Mouse (Mus musculus) heart, embryonic 10.5 days (tissue): ENCODE measurements around the gene Dhx30. TPM values are rescaled to one million over a fixed set of nuclear protein-coding genes. Genes with fewer than 3 reads are reported as not detected.
"Not testable (repeated sequence)": the region's sequence is repeated elsewhere in the genome, so short reads cannot be mapped to it uniquely, and the experiment has no call there.

Experiments used
- DNase-seq: peaks from one replicate; pipeline ENCODE4 v3.0.0-alpha.2; 2017; ENCODE audit warnings: low spot score
- H3K27ac ChIP-seq: fragments of 300-500 bp; sonication (generic); 2 replicates; pipeline ENCODE4 v1.5.1; 2016; ENCODE audit warnings: mild to moderate bottlenecking
- H3K27me3 ChIP-seq: fragments of 300-500 bp; sonication (generic); 2 replicates; pipeline ENCODE4 v1.6.1; 2016; ENCODE audit warnings: mild to moderate bottlenecking; ENCODE audit not compliant: poor library complexity, insufficient read depth, severe bottlenecking
- H3K36me3 ChIP-seq: fragments of 300-500 bp; sonication (generic); 2 replicates; pipeline ENCODE4 v1.6.1; 2016; ENCODE audit warnings: mild to moderate bottlenecking, moderate library complexity
- H3K4me1 ChIP-seq: fragments of 300-500 bp; sonication (generic); 2 replicates; pipeline ENCODE4 v1.6.1; 2016; ENCODE audit warnings: mild to moderate bottlenecking
- H3K4me3 ChIP-seq: fragments of 300-500 bp; sonication (generic); 2 replicates; pipeline ENCODE4 v1.5.1; 2016; ENCODE audit warnings: mild to moderate bottlenecking, moderate library complexity
- H3K9me3 ChIP-seq: fragments of 300-500 bp; sonication (generic); 2 replicates; pipeline ENCODE4 v1.6.1; 2016; ENCODE audit warnings: mild to moderate bottlenecking, moderate library complexity
- WGBS: fragments of 180-500 bp; shearing (Covaris S2); methylation state at CpG from one replicate; pipeline ENCODE4 v1.1.7; 2016; 5-methylcytosine and 5-hydroxymethylcytosine counted together
- polyA plus RNA-seq: library from polyadenylated mRNA; unstranded; fragments of >200 nt; fragmentation: Nextera tagmentation; extraction: Ambion mirVana; gene quantifications from 2 replicates; pipeline ENCODE4 v1.2.1, GENCODE M21; 2016

The Dhx30 gene
- 130 and 141 TPM in 2 replicates for polyA plus RNA-seq

DNA sequence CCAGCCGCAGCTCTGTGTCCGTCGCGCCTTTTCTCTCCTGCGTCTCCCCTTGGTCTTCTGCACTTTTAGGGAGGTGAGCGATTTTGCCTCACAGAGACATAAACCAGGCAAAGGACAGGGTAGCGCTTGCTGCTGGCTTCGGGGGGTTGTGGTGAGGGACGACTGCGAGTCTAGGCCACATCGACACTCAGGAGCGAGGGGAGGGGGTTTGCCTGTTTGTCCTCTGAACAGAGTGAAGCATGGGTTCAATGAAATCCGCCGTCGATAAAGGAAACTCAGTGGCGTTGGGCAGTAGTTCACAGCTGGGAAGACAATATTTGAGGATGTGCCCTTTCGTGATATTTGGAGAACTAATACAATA, at the start of gene Dhx30:
Gene Dhx30, minus strand, starts transcription at position 52 of the 361 bp plus-strand sequence.
- no peaks in the 10 kb centered on the region for H3K27me3 ChIP-seq
- DNase-seq, result no peak
- WGBS, result 2% methylated on average over 17 of the region's 17 CpGs
- H3K4me1 ChIP-seq, result peaks cover 13% of the 10 kb centered on the region
- peak within 1 kb of the TSS; percentile 95 for H3K4me3 ChIP-seq
- H3K36me3 ChIP-seq, result peaks cover 23% of the 10 kb centered on the region
- peak within 1 kb of the TSS; percentile 97 for H3K27ac ChIP-seq
- no peaks in the 10 kb centered on the region for H3K9me3 ChIP-seq

DNA sequence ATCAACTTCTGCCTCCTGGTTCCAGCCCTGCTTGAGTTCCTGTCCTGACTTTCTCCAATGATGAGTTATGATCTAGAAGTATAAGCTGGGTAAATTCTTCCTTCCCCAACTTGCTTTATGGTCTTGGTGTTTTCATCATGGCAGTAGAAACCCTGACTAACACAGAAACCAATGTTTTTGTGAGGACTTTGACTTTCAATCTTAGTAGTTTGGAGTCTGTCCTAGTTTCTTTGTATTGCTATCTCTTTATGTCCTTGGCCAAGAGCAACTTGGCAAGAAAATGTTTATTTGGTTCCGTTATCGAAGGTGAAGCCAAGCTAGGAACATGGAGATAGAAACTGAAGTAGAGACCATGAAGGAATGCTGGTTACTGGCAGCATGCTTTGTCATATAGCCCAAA, 45.4 kb upstream of the Dhx30 start:
- Histone ChIP-seq H3K4me3 (no peak overlapping the region), H3K36me3 (peaks cover 73% of the 10 kb centered on the region), H3K4me1 (no peaks in the 10 kb centered on the region), H3K9me3 (no peaks in the 10 kb centered on the region), H3K27ac (no peak overlapping the region), H3K27me3 (no peaks in the 10 kb centered on the region)
- DNase-seq, result no peak
- 94% methylated on average over 2 of the region's 2 CpGs for WGBS

DNA sequence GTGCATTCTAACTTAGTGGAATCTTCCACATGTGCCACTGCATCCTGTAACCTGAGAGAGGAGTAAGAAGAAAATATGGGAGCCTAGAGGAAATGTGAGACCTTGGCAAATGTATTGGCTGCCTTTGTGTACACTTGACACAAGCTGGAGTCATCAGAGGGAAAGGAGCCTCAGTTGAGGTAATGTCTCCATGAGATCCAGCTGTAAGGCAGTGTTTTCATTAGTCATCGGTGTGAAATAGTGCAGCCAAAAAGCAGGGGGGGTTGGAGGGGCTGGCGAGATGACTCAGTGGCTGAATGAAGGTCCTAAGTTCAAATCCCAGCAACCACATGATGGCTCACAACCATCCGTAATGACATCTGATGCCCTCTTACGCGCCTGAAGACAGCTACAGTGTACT, 44.8 kb upstream of the Dhx30 start:
- Histone ChIP-seq H3K4me3 (no peak overlapping the region), H3K27me3 (no peaks in the 10 kb centered on the region), H3K27ac (no peak overlapping the region), H3K9me3 (no peaks in the 10 kb centered on the region), H3K4me1 (no peaks in the 10 kb centered on the region), H3K36me3 (peaks cover 73% of the 10 kb centered on the region)
- WGBS, result 88% methylated on average over 5 of the region's 5 CpGs
- DNase-seq, result no peak

DNA sequence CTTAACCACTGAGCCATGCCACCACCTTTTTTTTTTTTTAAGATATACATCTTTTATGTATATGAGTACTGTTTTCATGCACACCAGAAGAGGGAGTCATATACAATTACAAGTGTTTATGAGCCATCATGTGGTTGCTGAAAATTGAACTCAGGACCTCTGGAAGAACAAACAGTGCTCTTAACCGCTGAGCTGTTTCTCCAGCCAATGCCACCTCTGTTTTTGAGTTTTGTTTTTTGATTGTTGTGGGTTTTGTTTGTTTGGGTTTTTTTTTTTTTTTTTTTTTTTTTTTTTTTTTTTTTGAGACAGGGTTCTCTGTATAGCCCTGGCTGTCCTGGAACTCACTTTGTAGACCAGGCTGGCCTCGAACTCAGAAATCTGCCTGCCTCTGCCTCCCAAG, 42.9 kb upstream of the Dhx30 start:
- WGBS, result 94% methylated on average over 2 of the region's 2 CpGs
- not testable (repeated sequence) for H3K27me3 ChIP-seq, H3K9me3 ChIP-seq, H3K4me3 ChIP-seq, H3K4me1 ChIP-seq, H3K27ac ChIP-seq, DNase-seq
- peaks cover 74% of the 10 kb centered on the region for H3K36me3 ChIP-seq

DNA sequence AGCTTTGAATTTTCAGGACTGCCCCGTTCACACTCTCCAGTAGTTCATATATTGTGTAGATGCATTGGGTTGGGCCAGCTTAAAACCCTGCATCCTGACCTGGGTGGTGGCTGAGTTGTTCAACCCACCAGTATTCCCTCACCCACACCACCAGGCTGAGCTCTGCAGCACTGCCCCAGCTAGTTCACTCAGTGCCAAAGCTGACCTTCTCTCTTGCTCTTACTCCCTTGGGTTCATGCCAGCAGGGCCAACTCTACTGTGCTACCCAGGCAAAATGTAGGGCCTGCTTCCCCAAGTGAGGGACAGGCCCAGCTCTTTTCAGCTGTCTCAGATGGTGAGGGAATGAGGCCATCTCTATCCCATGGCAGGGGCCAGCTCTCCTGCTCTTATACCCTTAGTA, 41.4 kb upstream of the Dhx30 start:
- H3K9me3 ChIP-seq, result no peaks in the 10 kb centered on the region
- H3K36me3 ChIP-seq, result peaks cover 76% of the 10 kb centered on the region
- WGBS, result 89% methylated on average over 1 of the region's 1 CpGs
- H3K4me1 ChIP-seq, result no peaks in the 10 kb centered on the region
- no peaks in the 10 kb centered on the region for H3K27me3 ChIP-seq
- H3K27ac ChIP-seq, result no peak overlapping the region
- no peak overlapping the region for H3K4me3 ChIP-seq
- DNase-seq, result no peak

DNA sequence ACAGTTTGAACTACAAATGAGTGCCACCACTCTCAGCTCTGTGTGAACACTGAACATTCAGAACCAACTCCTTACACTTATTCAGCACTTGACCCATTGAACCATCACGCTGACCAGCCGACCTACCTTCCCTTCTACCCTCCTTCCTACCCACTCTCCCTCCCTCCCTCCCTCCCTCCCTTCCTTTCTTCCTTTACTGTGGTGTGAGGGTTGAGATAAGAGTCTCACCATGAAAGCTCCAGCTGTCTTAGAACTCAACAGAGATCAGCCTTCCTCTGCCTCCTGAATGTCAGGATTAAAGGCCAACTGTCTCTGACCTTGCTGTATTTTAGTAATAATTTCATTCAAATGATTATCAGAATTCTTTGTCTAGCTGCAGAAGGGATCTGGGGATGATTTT, 31.0 kb upstream of the Dhx30 start:
- H3K27ac ChIP-seq, result no peak overlapping the region
- peaks cover 90% of the 10 kb centered on the region for H3K36me3 ChIP-seq
- H3K4me3 ChIP-seq, result no peak overlapping the region
- H3K4me1 ChIP-seq, result no peaks in the 10 kb centered on the region
- no peak for DNase-seq
- H3K27me3 ChIP-seq, result no peaks in the 10 kb centered on the region
- H3K9me3 ChIP-seq, result no peaks in the 10 kb centered on the region
- 61% methylated on average over 2 of the region's 2 CpGs for WGBS

DNA sequence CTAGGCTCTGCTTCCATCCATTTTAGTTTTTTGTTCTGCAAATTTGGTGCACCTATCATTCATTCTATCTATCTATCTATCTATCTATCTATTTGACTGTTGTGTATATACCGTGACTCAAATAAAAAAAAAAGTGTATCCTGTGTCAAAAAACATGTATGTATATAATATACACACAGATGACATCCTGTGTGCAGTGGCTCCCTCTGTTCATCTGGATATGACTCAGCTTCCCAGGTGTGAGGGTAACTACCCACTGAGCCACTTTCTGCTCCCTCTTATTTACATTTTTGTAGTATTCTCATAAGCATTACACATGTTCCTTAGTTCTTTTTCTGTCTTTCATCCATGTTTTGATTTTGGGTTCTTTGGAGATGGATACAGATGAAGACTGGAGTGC, 24.5 kb upstream of the Dhx30 start:
- Histone ChIP-seq H3K27ac (no peak overlapping the region), H3K9me3 (no peaks in the 10 kb centered on the region), H3K36me3 (peaks cover 77% of the 10 kb centered on the region), H3K4me1 (no peaks in the 10 kb centered on the region), H3K27me3 (no peaks in the 10 kb centered on the region), H3K4me3 (no peak overlapping the region)
- no peak for DNase-seq
- WGBS, result 89% methylated on average over 1 of the region's 1 CpGs

DNA sequence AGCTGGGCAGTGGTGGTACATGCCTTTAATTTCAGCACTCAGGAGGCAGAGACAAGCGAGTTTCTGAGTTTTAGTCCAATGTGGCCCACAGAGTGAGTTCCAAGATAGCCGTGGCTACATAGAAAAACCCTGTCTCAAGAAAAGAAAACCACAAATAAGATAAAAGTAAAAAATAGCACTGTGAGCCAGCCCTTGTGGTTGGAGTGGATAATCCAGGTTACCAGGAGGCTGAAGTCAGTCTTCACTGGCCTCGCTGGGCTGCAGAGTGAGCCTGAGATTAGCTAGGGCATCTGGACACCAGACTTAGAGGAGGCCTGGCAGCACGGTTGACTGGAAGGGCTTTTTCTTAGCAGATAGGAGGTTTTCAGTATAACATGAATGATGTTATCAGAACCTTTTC, 21.5 kb upstream of the Dhx30 start:
- H3K27ac ChIP-seq, result no peak overlapping the region
- peaks cover 77% of the 10 kb centered on the region for H3K36me3 ChIP-seq
- H3K4me1 ChIP-seq, result peaks cover 2% of the 10 kb centered on the region; the same call in 1 of the 2 replicates

DNA sequence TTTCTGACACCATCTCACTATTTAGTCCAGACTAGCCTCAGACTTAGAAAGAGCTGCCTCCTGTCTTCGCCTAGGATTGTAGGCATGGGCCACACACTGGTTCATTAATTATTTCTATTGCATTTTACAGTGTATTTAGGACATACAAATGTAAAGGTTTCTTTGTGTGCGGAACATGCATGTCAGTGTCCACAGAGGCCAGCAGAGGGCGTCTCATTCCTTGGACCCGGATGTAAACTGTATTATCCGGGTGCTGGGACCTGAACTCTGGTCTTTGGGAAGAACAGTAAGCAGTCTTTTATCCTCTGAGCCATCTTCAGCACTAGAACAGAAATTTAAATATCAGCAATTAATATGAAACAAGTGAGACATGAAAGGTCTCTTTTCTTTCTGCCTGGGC, 16.5 kb upstream of the Dhx30 start:
- Histone ChIP-seq H3K9me3 (no peaks in the 10 kb centered on the region), H3K4me3 (0 out of 2 replicates have a peak overlapping the region, but pooled peaks have one; percentile 98), H3K27ac (no peak overlapping the region), H3K36me3 (peaks cover 36% of the 10 kb centered on the region), H3K4me1 (peaks cover 13% of the 10 kb centered on the region), H3K27me3 (no peaks in the 10 kb centered on the region)
- DNase-seq, result no peak
- WGBS, result 80% methylated on average over 5 of the region's 5 CpGs

More for the DNA sequence above, 21.5 kb upstream of the Dhx30 start:
- Histone ChIP-seq H3K9me3 (no peaks in the 10 kb centered on the region), H3K27me3 (no peaks in the 10 kb centered on the region), H3K4me3 (no peak overlapping the region)
- WGBS, result 73% methylated on average over 4 of the region's 4 CpGs
- DNase-seq, result no peak

DNA sequence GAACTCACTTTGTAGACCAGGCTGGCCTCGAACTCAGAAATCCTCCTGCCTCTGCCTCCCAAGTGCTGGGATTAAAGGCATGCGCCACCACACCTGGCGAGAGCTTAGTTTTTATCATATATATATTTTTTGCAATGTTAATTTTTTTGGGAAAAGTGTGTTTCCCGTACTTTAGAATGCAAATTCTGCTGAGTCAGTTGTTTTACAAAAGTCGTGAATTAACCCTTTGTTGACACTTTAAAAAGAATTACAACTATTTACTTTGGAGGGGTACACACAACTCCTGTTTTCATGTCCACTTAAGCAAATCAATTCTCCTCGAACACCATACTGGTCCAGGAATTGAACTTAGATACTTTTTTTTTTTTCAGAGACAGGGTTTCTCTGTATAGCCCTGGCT, 15.3 kb upstream of the Dhx30 start:
- Histone ChIP-seq H3K9me3 (no peaks in the 10 kb centered on the region), H3K27ac (no peak overlapping the region), H3K4me1 (peaks cover 13% of the 10 kb centered on the region), H3K4me3 (peak overlapping the region; percentile 98), H3K36me3 (peaks cover 31% of the 10 kb centered on the region), H3K27me3 (no peaks in the 10 kb centered on the region)
- 58% methylated on average over 6 of the region's 6 CpGs for whole genome bisulfite sequencing
- DNase-seq, result no peak

DNA sequence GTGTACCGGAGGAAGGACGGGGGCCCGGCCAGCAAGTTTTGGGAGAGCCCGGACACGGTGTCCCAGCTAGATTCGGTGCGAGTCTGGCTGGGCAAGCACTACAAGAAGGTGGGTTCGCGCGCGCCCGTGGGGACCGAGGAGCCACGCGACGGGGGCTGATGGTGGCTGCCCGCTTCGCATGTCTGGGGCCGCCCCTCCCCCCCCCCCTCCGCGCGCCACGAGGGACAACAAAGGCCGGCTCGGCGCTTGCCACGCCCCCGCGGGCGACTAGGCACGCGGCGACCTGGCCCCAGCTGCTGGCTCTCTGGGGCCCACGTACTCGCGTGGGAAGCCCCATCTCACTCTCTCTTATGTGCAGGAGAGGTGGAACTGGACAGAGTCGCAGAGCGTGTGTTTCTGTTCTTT, 14.6 kb upstream of the Dhx30 start:
- H3K4me1 ChIP-seq, result peaks cover 13% of the 10 kb centered on the region
- peak overlapping the region; percentile 98 for H3K4me3 ChIP-seq
- H3K27ac ChIP-seq, result peak overlapping the region; percentile 99
- peaks cover 27% of the 10 kb centered on the region for H3K36me3 ChIP-seq
- H3K27me3 ChIP-seq, result no peaks in the 10 kb centered on the region
- H3K9me3 ChIP-seq, result no peaks in the 10 kb centered on the region
- WGBS, result under 1% methylated on average over 35 of the region's 38 CpGs
- no peak for DNase-seq

DNA sequence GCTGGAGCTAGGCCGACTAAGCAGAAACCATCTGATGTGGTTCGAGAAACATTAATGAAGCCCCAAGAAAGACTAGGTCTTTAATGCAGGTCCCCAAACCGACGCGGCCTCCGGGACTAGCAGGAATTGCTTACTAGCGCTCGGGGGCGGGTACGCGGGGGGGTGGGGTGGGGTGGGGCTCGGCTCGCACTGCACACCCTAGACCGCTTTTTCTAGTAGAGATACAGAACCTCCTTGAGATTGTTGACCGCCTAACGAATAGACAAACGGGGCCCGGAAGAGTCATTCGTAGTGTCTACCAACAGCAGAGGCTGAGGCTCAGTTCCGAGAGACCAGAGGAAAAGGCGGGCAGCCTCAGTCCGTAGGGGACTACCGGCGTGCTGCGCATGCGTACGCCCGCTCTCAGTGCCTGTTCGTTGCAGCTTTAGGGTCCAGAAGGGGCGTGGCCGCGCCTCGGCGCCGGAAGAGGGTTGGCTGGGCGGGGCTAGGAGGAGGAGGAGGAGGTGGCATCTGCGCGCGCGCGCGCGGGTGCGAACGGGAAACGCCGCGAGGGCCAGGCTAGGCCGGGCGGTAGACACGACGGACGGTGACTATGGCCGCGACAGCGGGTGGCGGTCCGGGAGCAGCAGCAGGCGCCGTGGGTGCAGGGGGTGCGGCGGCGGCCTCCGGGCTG, 14.0 kb upstream of the Dhx30 start:
- peaks cover 13% of the 10 kb centered on the region for H3K4me1 ChIP-seq
- H3K9me3 ChIP-seq, result no peaks in the 10 kb centered on the region
- peak; percentile 99 for DNase-seq
- WGBS, result under 1% methylated on average over 64 of the region's 64 CpGs
- no peaks in the 10 kb centered on the region for H3K27me3 ChIP-seq
- peak overlapping the region; percentile 98 for H3K4me3 ChIP-seq
- H3K27ac ChIP-seq, result peak overlapping the region; percentile 99
- H3K36me3 ChIP-seq, result peaks cover 22% of the 10 kb centered on the region

DNA sequence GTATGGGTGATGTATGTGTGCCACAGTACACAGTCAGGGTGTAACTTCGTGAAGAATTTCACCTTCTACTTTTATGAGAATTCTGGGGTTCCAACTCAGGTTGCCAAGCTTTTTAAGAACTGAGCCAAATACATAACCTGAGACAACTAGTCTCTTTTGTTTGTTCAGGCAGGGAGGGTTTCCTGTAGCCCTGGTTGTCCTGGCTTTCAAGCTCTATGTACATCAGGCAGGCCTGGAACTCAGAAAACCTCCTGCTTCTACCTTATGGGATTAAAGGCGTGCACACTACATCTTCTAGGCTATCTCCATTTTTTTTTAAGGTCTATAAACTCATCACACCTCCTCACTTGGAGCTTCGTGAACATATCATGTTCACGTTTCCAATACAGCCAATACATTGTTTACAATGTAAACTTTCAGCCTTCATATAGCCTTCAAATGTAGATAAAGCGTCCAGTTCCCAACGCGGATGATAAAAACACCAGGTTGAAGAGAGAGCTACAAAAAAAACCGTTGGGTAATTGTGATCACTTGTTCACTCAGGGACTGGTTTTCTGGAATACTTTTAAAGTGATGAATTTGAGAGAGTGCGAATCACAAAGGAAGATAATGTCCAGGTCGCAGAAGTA, 13.4 kb upstream of the Dhx30 start:
- no peaks in the 10 kb centered on the region for H3K27me3 ChIP-seq
- WGBS, result 25% methylated on average over 10 of the region's 10 CpGs
- peaks cover 15% of the 10 kb centered on the region for H3K36me3 ChIP-seq
- DNase-seq, result no peak
- H3K4me1 ChIP-seq, result peaks cover 13% of the 10 kb centered on the region
- no peaks in the 10 kb centered on the region for H3K9me3 ChIP-seq
- peak overlapping the region; percentile 99 for H3K27ac ChIP-seq
- H3K4me3 ChIP-seq, result peak overlapping the region; percentile 98
